Mouse (Mus musculus) MEL (cell line): ENCODE data around the gene Ofcc1. TPM values are rescaled to one million over a fixed set of nuclear protein-coding genes. Genes with fewer than 3 reads are reported as not detected.

Experiments used
- DNase-seq: peaks from one replicate; pipeline ENCODE4 v3.0.0; 2011; ENCODE audit warnings: low read depth, low spot score
- H3K27ac ChIP-seq: 2 replicates; pipeline ENCODE4 v1.5.1; 2012; ENCODE audit warnings: low read depth, mild to moderate bottlenecking, control low read depth, low read length, moderate library complexity; ENCODE audit not compliant: control insufficient read depth
- H3K27me3 ChIP-seq, 2 experiments: fragments of 150-350 bp in 1 of 2; sonication (generic) in 1 of 2; 2 replicates each; pipeline ENCODE4 v1.6.1; 2012; ENCODE audit warnings: low read length in 2 of 2, mild to moderate bottlenecking in 2 of 2, improper control_type of control experiment in 1 of 2, moderate library complexity in 1 of 2; ENCODE audit not compliant: insufficient read depth in 2 of 2, control insufficient read depth in 1 of 2
- H3K36me3 ChIP-seq, 2 experiments: 2 replicates each; pipeline ENCODE4 v1.6.1; 2012 to 2014; ENCODE audit warnings: low read length in 2 of 2, improper control_type of control experiment in 1 of 2, inconsistent platforms in 1 of 2, mild to moderate bottlenecking in 1 of 2; ENCODE audit not compliant: insufficient read depth in 2 of 2, control insufficient read depth in 1 of 2
- H3K4me1 ChIP-seq, 2 experiments: fragments of 150-350 bp in 1 of 2; sonication (generic) in 1 of 2; 2 replicates each; pipeline ENCODE4 v1.6.1; 2012; ENCODE audit warnings: low read length in 2 of 2, improper control_type of control experiment in 1 of 2, mild to moderate bottlenecking in 1 of 2; ENCODE audit not compliant: insufficient read depth in 2 of 2, control insufficient read depth in 1 of 2
- H3K4me3 ChIP-seq, 2 experiments: fragments of 150-350 bp in 1 of 2; sonication (generic) in 1 of 2; 2 replicates each; pipeline ENCODE4 v1.5.1; 2012; ENCODE audit warnings: low read depth in 2 of 2, low read length in 2 of 2, mild to moderate bottlenecking in 2 of 2, moderate library complexity in 2 of 2, control low read depth in 1 of 2, improper control_type of control experiment in 1 of 2; ENCODE audit not compliant: control insufficient read depth in 1 of 2, insufficient read depth in 1 of 2
- H3K79me2 ChIP-seq: 2 replicates; pipeline ENCODE4 v1.6.1; 2012; ENCODE audit warnings: mild to moderate bottlenecking, low read length, moderate library complexity; ENCODE audit not compliant: control insufficient read depth, poor library complexity, insufficient read depth
- H3K9ac ChIP-seq: 2 replicates; pipeline ENCODE4 v1.6.1; 2012; ENCODE audit warnings: low read depth, mild to moderate bottlenecking, control low read depth, low read length, moderate library complexity; ENCODE audit not compliant: control insufficient read depth, poor library complexity, severe bottlenecking
- H3K9me3 ChIP-seq: fragments of 150-350 bp; sonication (generic); replicated peaks from 2 replicates; pipeline ENCODE4 v1.6.1; 2012; ENCODE audit warnings: mild to moderate bottlenecking, low read length, improper control_type of control experiment, moderate library complexity; ENCODE audit not compliant: insufficient read depth
- CTCF ChIP-seq, 3 experiments: IDR thresholded peaks in 2 of 3; conservative IDR thresholded peaks in 1 of 3; 2 replicates each; pipeline ENCODE4 v1.5.1; 2011 to 2012; ENCODE audit warnings: low read length in 3 of 3, low read depth in 2 of 3, mild to moderate bottlenecking in 2 of 3, improper control_type of control experiment in 1 of 3, inconsistent platforms in 1 of 3, mixed read lengths in 1 of 3, moderate library complexity in 1 of 3; ENCODE audit not compliant: control insufficient read depth in 1 of 3, insufficient read depth in 1 of 3, poor library complexity in 1 of 3, severe bottlenecking in 1 of 3
- ELF1 ChIP-seq: IDR thresholded peaks from 2 replicates; pipeline ENCODE4 v1.6.1; 2014; ENCODE audit warnings: low read depth, mild to moderate bottlenecking, inconsistent platforms, low read length, improper control_type of control experiment, moderate library complexity
- ETS1 ChIP-seq: IDR thresholded peaks from 2 replicates; pipeline ENCODE4 v1.6.1; 2012; ENCODE audit warnings: low read depth, mild to moderate bottlenecking, inconsistent platforms, low read length, improper control_type of control experiment, moderate library complexity
- GATA1 ChIP-seq: IDR thresholded peaks from 2 replicates; pipeline ENCODE4 v1.6.1; 2011; ENCODE audit warnings: low read depth, low read length, improper control_type of control experiment
- HCFC1 ChIP-seq: IDR thresholded peaks from 2 replicates; pipeline ENCODE4 v1.6.1; 2012; ENCODE audit warnings: low read depth, mild to moderate bottlenecking, inconsistent platforms, low read length, improper control_type of control experiment, moderate library complexity
- JUND ChIP-seq: IDR thresholded peaks from 2 replicates; pipeline ENCODE4 v1.6.1; 2011; ENCODE audit warnings: low read depth, mild to moderate bottlenecking, improper control_type of control experiment, low read length
- MAFK ChIP-seq: IDR thresholded peaks from 2 replicates; pipeline ENCODE4 v1.6.1; 2011; ENCODE audit warnings: low read depth, mild to moderate bottlenecking, low read length, improper control_type of control experiment, borderline replicate concordance
- MAX ChIP-seq: IDR thresholded peaks from 2 replicates; pipeline ENCODE4 v1.6.1; 2011; ENCODE audit warnings: low read length, improper control_type of control experiment
- MYC ChIP-seq: IDR thresholded peaks from 2 replicates; pipeline ENCODE4 v1.6.1; 2011; ENCODE audit warnings: low read depth, mild to moderate bottlenecking, low read length, improper control_type of control experiment, moderate library complexity
- NRF1 ChIP-seq: IDR thresholded peaks from 2 replicates; pipeline ENCODE4 v1.6.1; 2014; ENCODE audit warnings: low read depth, mild to moderate bottlenecking, inconsistent platforms, low read length, improper control_type of control experiment, moderate library complexity; ENCODE audit not compliant: poor library complexity, insufficient read depth, severe bottlenecking
- POLR2AphosphoS2 ChIP-seq: IDR thresholded peaks from 2 replicates; pipeline ENCODE4 v1.6.1; 2011; ENCODE audit warnings: low read length, improper control_type of control experiment
- POLR2AphosphoS5 ChIP-seq: IDR thresholded peaks from 2 replicates; pipeline ENCODE4 v1.6.1; 2012; ENCODE audit warnings: low read depth, borderline replicate concordance, mild to moderate bottlenecking, inconsistent platforms, low read length, moderate library complexity, mixed read lengths
- RAD21 ChIP-seq: IDR thresholded peaks from 2 replicates; pipeline ENCODE4 v1.6.1; 2011; ENCODE audit warnings: mild to moderate bottlenecking, low read depth, low read length, improper control_type of control experiment
- RCOR1 ChIP-seq: IDR thresholded peaks from 2 replicates; pipeline ENCODE4 v1.6.1; 2012; ENCODE audit warnings: low read depth, mild to moderate bottlenecking, inconsistent platforms, low read length, improper control_type of control experiment
- SMC3 ChIP-seq: IDR thresholded peaks from 2 replicates; pipeline ENCODE4 v1.6.1; 2011; ENCODE audit warnings: low read depth, low read length, improper control_type of control experiment
- TAL1 ChIP-seq: IDR thresholded peaks from 2 replicates; pipeline ENCODE4 v1.6.1; 2012; ENCODE audit warnings: mild to moderate bottlenecking, inconsistent platforms, low read length, moderate library complexity, mixed read lengths
- TCF12 ChIP-seq: IDR thresholded peaks from 2 replicates; pipeline ENCODE4 v1.6.1; 2014; ENCODE audit warnings: low read depth, mild to moderate bottlenecking, inconsistent platforms, low read length, improper control_type of control experiment, moderate library complexity
- UBTF ChIP-seq: IDR thresholded peaks from 2 replicates; pipeline ENCODE4 v1.6.1; 2012; ENCODE audit warnings: low read depth, mild to moderate bottlenecking, inconsistent platforms, low read length, improper control_type of control experiment, moderate library complexity, borderline replicate concordance; ENCODE audit not compliant: insufficient read depth
- USF1 ChIP-seq: IDR thresholded peaks from 2 replicates; pipeline ENCODE4 v1.6.1; 2014; ENCODE audit warnings: low read depth, mild to moderate bottlenecking, inconsistent platforms, low read length, improper control_type of control experiment, moderate library complexity
- USF2 ChIP-seq, 2 experiments: IDR thresholded peaks; 2 replicates each; pipeline ENCODE4 v1.6.1; 2011 to 2012; ENCODE audit warnings: improper control_type of control experiment in 2 of 2, low read length in 2 of 2, borderline replicate concordance in 1 of 2, inconsistent platforms in 1 of 2, low read depth in 1 of 2, mild to moderate bottlenecking in 1 of 2; ENCODE audit not compliant: insufficient read depth in 1 of 2
- ZC3H11A ChIP-seq: IDR thresholded peaks from 2 replicates; pipeline ENCODE4 v1.6.1; 2012; ENCODE audit warnings: low read depth, mild to moderate bottlenecking, inconsistent platforms, low read length, improper control_type of control experiment
- ZMIZ1 ChIP-seq: IDR thresholded peaks from 2 replicates; pipeline ENCODE4 v1.6.1; 2012; ENCODE audit warnings: low read depth, mild to moderate bottlenecking, inconsistent platforms, low read length, improper control_type of control experiment, moderate library complexity
- ZNF384 ChIP-seq: IDR thresholded peaks from 2 replicates; pipeline ENCODE4 v1.6.1; 2012; ENCODE audit warnings: low read depth, mild to moderate bottlenecking, inconsistent platforms, low read length, improper control_type of control experiment
- polyA plus RNA-seq, 2 experiments: library from polyadenylated mRNA; stranded (reverse) in 1 of 2; unstranded in 1 of 2; fragments of >175 nt in 1 of 2; fragments of >200 nt in 1 of 2; gene quantifications; 2 replicates each; pipeline versions ENCODE4 v1.2.1 to v1.2.4; 2012; ENCODE audit warnings: low replicate concordance in 2 of 2, low read depth in 1 of 2; ENCODE audit not compliant: insufficient read length in 2 of 2, insufficient read depth in 1 of 2, missing spikeins in 1 of 2
- total RNA-seq: library from RNA; depleted of rRNA; stranded (reverse); fragments of 300-350 nt; gene quantifications from 2 replicates; pipeline ENCODE4 v1.2.3, GENCODE M21; 2012

The Ofcc1 gene
- total and polyA plus RNA-seq, 3 experiments = not detected

DNA sequence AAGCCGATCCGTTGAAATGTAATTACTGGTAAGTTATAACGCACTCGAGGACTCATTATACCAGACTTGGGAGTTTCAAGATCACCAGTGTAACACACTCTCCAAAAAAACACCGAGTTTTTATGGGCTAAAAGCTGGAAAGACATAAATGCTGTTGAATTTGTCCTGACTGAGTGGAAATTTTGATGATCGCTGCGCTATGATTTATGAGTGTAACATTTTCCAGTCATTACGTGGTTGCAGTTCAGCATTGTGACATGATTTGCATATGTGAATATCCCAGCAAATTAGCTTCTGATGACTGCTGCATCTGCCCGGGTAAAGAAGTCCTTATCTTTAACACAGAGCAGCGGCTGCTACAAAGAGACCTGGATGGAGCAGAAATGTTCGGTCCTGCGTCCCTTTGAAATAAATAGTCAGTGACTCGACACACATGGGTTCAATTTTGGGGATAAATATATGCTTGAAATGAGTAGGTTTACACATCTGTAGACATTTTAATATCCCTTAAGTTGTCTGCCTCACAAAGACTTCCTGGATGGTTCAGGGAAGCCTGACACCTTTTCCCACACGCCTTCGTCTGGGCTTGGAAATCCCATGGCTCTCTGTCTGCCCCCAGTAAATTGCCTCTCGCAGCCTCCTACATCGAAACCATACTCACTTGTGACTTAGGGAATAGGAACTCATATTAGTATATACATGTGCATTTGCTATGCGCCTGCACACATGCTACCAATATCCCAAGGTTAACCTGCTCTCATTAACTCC, 381.8 kb downstream of the Ofcc1 start:
- Histone ChIP-seq H3K4me1 (no peaks in the 10 kb centered on the region), H3K9me3 (no peaks in the 10 kb centered on the region), H3K79me2 (no peaks in the 10 kb centered on the region), H3K27me3 (no peaks in the 10 kb centered on the region), H3K4me3 (no peak overlapping the region), H3K36me3 (no peaks in the 10 kb centered on the region), H3K9ac (no peak overlapping the region), H3K27ac (no peak overlapping the region)
- no peak for TF ChIP-seq UBTF
- TF ChIP-seq RCOR1 = no peak
- TF ChIP-seq USF2 (IDR thresholded peaks at IDR 0.05; ENCODE audit: borderline replicate concordance in 1 of 2, insufficient read depth in 1 of 2, low read depth in 1 of 2, low read length in 2 of 2) = no peak
- TF ChIP-seq CTCF (IDR thresholded peaks at IDR 0.05 in 2 of 3, conservative IDR thresholded peaks at IDR 0.05 in 1 of 3; ENCODE audit: control insufficient read depth in 1 of 3, insufficient read depth in 1 of 3, low read depth in 2 of 3, low read length in 3 of 3, poor library complexity in 1 of 3, severe bottlenecking in 1 of 3) = no peak
- no peak for TF ChIP-seq POLR2AphosphoS2
- TF ChIP-seq TAL1 = no peak
- TF ChIP-seq ELF1 = no peak
- TF ChIP-seq ZMIZ1 = no peak
- no peak for TF ChIP-seq HCFC1
- no peak for DNase-seq

- Histone ChIP-seq H3K4me3 (no peak overlapping the region), H3K79me2 (no peaks in the 10 kb centered on the region), H3K9ac (no peak overlapping the region), H3K36me3 (no peaks in the 10 kb centered on the region), H3K9me3 (no peaks in the 10 kb centered on the region), H3K4me1 (no peaks in the 10 kb centered on the region), H3K27ac (no peak overlapping the region), H3K27me3 (no peaks in the 10 kb centered on the region)
- TF ChIP-seq MAFK (no peak), ELF1 (no peak), USF1 (no peak), ZC3H11A (no peak), TCF12 (no peak), ZNF384 (no peak), JUND (no peak), RAD21 (no peak), SMC3 (no peak), POLR2AphosphoS5 (no peak), HCFC1 (no peak), GATA1 (no peak), CTCF (IDR thresholded peaks at IDR 0.05 in 2 of 3, conservative IDR thresholded peaks at IDR 0.05 in 1 of 3; ENCODE audit: control insufficient read depth in 1 of 3, insufficient read depth in 1 of 3, low read depth in 2 of 3, low read length in 3 of 3, poor library complexity in 1 of 3, severe bottlenecking in 1 of 3) (no peak), NRF1 (no peak), MYC (no peak), MAX (no peak), ETS1 (no peak), POLR2AphosphoS2 (no peak)
- DNase-seq = no peak
Measured at GRCm38 (mm10) chr13:39968349-39969016, 392.8 kb downstream of the Ofcc1 start.
